Mouse (Mus musculus): ENCODE results near the gene Arap1.

- TF ChIP-seq GATA1 (IDR thresholded peaks at IDR 0.05; ENCODE audit: borderline replicate concordance, low read length): no peak
- TF ChIP-seq FLI1 (IDR thresholded peaks at IDR 0.05; ENCODE audit: low read length): no peak
These were observed 6.5 kb upstream of the Arap1 start for GRCm38 (mm10) chr7:101341405-101341804.

Measured in megakaryocyte, embryonic 14.5 days (primary cell).